Mouse (Mus musculus) layer of hippocampus, adult 18-20 months (tissue): ENCODE results near the gene Pml. TPM values are rescaled to one million over a fixed set of nuclear protein-coding genes. Genes with fewer than 3 reads are reported as not detected.
"Not testable (repeated sequence)": the region's sequence is repeated elsewhere in the genome, so short reads cannot be mapped to it uniquely, and the experiment has no call there.

Source experiments
- DNase-seq, 2 experiments: peaks; one replicate each; pipeline ENCODE4 v3.0.0; 2022; ENCODE audit warnings: low spot score in 2 of 2
- total RNA-seq, 2 experiments: library from RNA; stranded (reverse); gene quantifications; 2 replicates each; pipeline ENCODE4 v1.2.3; 2021

The Pml gene
- total RNA-seq, 2 experiments from 2014 or later = 13.2 to 15.8 TPM

GRCm38 (mm10) chr9:58272068-58272541, 22.5 kb upstream of the Pml start:
- DNase-seq = no peak

DNA sequence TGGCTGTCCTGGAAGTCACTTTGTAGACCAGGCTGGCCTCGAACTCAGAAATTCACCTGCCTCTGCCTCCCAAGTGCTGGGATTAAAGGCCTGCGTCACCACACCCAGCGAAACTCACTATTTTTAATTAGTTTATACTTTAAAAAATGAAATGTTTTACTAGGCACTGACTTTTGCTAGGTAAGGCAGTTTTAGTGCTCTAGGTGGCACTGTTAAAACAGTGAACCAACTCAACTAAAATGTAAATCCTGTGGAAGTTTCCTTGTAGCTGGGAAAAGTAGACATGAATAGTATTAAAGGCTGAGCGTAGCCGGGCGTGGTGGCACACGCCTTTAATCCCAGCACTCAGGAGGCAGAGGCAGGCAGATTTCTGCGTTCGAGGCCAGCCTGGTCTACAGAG, 22.0 kb upstream of the Pml start:
- not testable (repeated sequence) for DNase-seq

GRCm38 (mm10) chr9:58271109-58271508, 21.5 kb upstream of the Pml start:
- no peak for DNase-seq

DNA sequence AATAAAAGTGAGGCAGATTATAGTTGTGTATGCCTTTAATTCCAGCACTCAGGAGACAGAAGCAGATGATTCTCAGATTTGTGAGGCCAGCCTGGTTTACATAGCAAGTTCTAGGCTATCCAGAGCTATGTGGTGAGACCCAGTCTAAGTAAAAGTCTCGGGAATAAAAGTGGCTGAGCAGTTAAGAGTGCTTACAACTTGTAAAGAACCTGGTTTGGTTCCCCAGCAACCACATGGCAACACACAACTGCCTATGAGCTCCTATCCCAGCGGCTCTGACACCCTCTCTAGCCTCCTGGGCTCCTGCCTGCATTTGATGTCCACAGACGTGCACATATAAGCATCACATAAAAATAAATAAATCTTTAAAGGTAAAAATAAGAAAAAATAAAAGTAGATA, 20.5 kb upstream of the Pml start:
- no peak for DNase-seq

- DNase-seq = peak in 1 of 2 experiments; percentile 52
These were observed 19.1 kb upstream of the Pml start for GRCm38 (mm10) chr9:58268384-58269313.

- no peak for DNase-seq
These were observed 17.5 kb upstream of the Pml start for GRCm38 (mm10) chr9:58267046-58267445.

- no peak for DNase-seq
These were observed 17.0 kb upstream of the Pml start for GRCm38 (mm10) chr9:58266571-58267011.

DNA sequence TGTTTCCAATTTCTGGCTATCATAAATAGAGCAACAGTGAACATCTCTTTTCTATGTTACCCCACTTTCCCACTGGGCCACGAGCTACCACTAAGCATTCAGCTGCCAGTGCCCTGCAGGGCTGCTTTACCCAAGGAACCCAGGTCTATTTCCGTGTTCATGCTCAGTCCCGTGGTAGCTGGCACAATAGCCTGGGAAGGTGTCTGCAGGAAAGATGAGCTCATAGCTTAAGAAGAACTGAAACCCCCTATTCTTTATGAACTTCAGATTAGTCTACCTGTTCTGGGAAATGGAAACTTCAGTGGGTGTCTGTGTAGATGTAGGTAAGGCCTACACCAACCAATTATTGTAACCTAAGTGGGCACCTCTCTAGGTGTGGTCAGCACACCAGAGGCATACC, 15.8 kb upstream of the Pml start:
- no peak for DNase-seq

DNA sequence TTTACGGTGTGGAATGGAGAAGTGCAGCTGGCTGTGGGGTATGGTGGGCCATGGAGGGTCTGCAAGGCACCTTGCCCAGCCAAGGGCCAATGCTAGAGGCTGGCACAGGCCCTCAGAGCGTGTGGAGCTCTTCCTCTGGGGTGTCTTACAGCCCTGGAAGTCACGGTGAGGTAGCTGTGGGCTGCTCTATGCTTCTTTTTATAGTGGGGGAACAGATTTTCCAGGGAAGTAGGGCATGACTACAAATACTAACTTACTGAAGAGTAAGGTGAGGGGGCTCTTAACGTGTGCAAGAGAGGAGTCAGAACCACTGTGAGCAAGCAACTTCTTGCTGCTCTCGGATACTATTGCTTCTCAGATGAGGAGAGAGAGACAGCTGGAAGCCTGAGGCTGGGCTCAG, 12.9 kb upstream of the Pml start:
- no peak for DNase-seq

DNA sequence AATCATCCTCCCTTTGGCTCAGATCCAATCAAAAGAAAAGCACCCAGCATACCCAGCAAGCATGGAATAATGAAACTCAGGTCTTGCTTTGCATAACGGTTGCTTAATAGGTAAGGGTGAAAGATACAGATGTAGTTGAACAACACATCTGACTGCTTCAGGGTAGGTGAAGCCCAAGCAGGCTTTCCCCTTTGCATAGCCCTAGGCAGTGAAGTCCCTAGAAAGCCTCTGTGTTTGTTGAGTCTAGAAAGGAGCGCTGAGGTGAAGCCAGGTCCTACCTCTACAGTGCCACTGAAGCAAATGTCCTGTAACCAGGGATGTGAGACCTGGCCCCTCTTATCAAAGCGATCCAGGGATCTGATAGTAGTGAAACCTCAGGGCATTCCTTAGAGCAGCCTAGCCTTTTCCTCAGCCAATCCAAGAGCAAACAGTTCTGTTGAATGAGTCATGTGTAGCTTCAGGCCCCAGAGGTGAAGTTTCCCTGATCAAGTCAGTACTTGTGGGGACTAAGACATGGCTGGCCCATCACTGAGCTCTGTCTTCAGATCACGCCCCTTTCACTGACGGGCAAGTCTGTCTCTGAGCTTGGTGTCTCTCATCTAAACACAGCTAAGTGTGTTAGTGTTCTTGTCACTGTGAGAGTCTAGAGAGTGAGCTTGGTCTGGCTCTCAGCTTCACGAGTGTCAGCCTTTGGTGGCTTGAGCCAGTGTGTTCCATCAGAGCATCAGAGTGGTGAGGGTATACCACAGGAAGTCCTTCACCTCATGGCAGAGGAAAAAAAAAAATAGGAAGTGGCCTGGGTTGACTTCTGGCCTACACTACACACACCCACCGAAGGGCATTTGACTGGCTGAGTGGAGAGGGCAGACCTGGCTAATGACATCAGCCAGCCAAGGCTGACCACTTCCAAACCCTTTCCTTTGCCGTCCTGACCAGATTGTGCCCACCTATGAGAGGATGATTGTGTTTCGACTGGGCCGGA, 6.4 kb upstream of the Pml start:
- no peak for DNase-seq

- no peak for DNase-seq
These were observed 5.5 kb upstream of the Pml start for GRCm38 (mm10) chr9:58255105-58255504.

GRCm38 (mm10) chr9:58253805-58254122, 4.2 kb upstream of the Pml start:
- DNase-seq = not testable (repeated sequence)

- DNase-seq = peak; percentile 88 to 94
These were observed 3.6 kb upstream of the Pml start, which contains the start of gene Stoml1 for GRCm38 (mm10) chr9:58253033-58253804. Stoml1 (plus strand) TSS chr9:58253164.

DNA sequence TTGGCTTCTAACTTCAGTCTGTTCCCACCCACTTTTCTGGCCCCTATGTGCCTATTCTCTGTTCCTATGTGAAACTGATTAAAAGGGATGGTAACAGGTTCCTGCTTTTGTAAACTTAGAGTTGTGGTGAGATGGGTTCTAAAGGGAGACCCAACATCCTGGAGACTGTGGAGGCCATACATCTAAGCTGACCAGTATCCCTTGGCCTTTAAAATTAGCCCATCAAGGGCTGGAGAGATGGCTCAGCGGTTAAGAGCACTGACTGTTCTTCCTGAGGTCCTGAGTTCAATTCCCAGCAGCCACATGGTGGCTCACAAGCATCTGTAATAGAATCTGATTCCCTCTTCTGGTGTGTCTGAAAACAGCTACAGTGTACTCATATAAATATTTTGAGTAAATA, 1.1 kb upstream of the Pml start:
- DNase-seq = not testable (repeated sequence)

- DNase-seq = no peak
These were observed 736 bp upstream of the Pml start for GRCm38 (mm10) chr9:58250322-58250721.

GRCm38 (mm10) chr9:58248746-58249413, 706 bp downstream of the Pml start:
- DNase-seq = no peak

DNA sequence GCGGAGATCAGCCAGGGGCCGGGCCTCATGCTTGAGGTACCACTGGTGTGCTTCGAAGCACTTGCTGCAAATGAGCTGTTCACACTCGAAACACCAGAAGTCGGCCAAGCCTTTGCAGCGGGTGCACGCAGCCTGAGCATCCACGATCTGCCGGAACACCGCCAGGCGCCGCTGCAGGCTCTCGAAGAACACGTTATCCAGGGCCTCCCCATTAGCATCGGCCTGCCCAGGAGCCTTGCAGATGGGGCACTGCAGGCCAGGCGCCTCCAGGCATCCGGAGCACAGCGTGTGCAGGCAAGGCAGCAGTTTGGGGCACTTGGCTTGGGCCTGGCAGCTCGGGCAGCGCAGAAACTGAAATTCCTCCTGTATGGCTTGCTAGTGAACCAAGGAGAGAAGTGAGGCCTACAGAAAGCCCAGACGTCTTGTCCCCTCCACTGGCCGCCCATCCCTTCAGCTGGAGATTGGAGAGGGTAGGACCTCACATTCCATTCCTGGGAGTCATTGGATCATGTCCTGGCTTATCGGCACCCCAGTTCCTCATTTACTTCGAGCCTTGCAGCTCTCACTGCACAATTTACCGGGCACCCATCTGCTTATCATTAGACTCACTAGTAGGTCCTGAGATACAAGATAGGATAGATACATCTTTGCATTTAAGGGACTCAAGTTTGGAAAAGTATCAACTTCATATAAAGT, 2.4 kb downstream of the Pml start:
- peak; percentile 69 to 87 for DNase-seq

DNA sequence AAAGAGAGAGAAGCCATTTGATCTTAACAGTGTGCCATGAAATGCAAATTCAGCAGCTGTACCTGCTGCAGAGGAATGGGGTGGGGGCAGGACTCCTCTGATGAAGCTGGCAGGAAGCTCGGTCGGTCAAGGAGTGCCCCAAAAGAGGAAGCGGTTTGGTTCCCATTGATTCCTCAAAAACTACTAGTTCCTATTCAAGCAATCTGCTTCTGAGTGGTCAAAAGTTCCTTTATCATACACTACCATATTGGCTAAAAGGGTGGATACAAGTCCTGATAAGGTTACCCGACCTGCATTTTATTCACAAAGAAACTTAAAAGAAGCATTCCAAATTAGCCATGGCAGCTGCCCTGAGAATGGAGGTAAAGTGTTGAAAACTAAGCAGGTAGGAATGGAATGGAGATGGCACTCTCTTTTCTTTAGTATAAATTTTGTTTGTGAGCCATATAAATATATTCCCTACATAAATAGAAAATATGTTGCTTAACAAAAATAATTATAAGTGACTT, 3.4 kb downstream of the Pml start:
- DNase-seq = no peak

- DNase-seq = no peak
These were observed 5.9 kb downstream of the Pml start for GRCm38 (mm10) chr9:58243696-58244095.
